Mouse (Mus musculus) myocyte (in vitro differentiated cells): ENCODE results near the gene Il17d.

Experiments
- E2F4 ChIP-seq: IDR thresholded peaks from one replicate; pipeline ENCODE4 v1.6.1; 2011; ENCODE audit warnings: mild to moderate bottlenecking, control low read depth, moderate library complexity; ENCODE audit not compliant: insufficient read depth
- MAX ChIP-seq: IDR thresholded peaks from one replicate; pipeline ENCODE4 v1.6.1; 2011; ENCODE audit warnings: low read depth, mild to moderate bottlenecking, control low read depth
- MYOG ChIP-seq, 3 experiments: IDR thresholded peaks; one replicate each; pipeline ENCODE4 v1.6.1; 2011; ENCODE audit warnings: control low read depth in 2 of 3, low read depth in 2 of 3, mild to moderate bottlenecking in 2 of 3; ENCODE audit not compliant: insufficient read length in 2 of 3, control insufficient read depth in 1 of 3, insufficient read depth in 1 of 3
- POLR2A ChIP-seq: IDR thresholded peaks from one replicate; pipeline ENCODE4 v1.6.1; 2011; ENCODE audit warnings: low read depth, mild to moderate bottlenecking, control low read depth, moderate library complexity; ENCODE audit not compliant: insufficient read length
- REST ChIP-seq: IDR thresholded peaks from one replicate; pipeline ENCODE4 v1.6.1; 2011; ENCODE audit warnings: mild to moderate bottlenecking, control low read depth, moderate library complexity; ENCODE audit not compliant: insufficient read depth, insufficient read length
- SRF ChIP-seq: IDR thresholded peaks from one replicate; pipeline ENCODE4 v1.6.1; 2011; ENCODE audit warnings: low read depth; ENCODE audit not compliant: control insufficient read depth, insufficient read length
- TCF12 ChIP-seq: IDR thresholded peaks from one replicate; pipeline ENCODE4 v1.6.1; 2011; ENCODE audit warnings: mild to moderate bottlenecking, control low read depth; ENCODE audit not compliant: poor library complexity, insufficient read depth, severe bottlenecking
- USF1 ChIP-seq: IDR thresholded peaks from one replicate; pipeline ENCODE4 v1.6.1; 2011; ENCODE audit warnings: low read depth, mild to moderate bottlenecking, control low read depth, moderate library complexity

GRCm38 (mm10) chr14:57565626-57566025, 41.0 kb downstream of the Il17d start:
- TF ChIP-seq POLR2A (no peak), TCF12 (no peak), MAX (no peak), E2F4 (no peak), REST (no peak), MYOG (IDR thresholded peaks at IDR 0.05; ENCODE audit: control insufficient read depth in 1 of 3, insufficient read depth in 1 of 3, insufficient read length in 2 of 3, low read depth in 2 of 3) (no peak), USF1 (no peak), SRF (no peak)
